ENCODE assay signal across 9 mouse cellular contexts in the genomic region with DNA sequence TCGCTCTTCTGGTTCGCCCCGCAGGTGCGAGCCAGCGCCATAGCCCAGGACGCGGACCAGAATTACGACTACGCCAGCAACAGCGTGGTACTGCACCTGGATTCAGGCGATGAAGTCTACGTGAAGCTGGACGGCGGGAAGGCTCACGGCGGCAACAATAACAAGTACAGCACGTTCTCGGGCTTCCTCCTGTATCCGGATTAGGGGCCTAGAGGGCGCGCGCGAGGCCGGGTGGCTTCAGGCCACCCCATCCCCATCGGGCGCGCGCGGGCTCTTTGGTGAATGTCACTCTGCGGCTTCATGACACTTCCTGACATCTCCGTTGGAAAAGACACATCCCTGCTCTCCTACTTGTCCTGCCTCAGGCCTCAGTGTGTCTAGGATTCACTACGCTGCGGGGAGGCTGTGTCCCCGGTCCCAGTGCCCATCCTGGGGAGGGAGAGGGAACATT. TPM values are rescaled to one million over a fixed set of nuclear protein-coding genes. Genes with fewer than 3 reads are reported as not detected.
DNase-seq lines count a peak whose midpoint lies in the region; ATAC-seq and TF ChIP-seq lines count a peak whose summit lies in the region.
"Had no signal": no experiment of that assay in that cellular context is flagged by ENCODE, and none has a peak within 500 bp of the region (broad histone marks: within the 10 kb centered on the region; RNA-seq: fewer than 3 reads in every experiment).

No protein-coding gene starts in this region.

- WGBS in forebrain, embryonic 13.5 days: 0% methylated on average over 33 of the region's 34 CpGs
- WGBS in hindbrain, postnatal 0 days: under 1% methylated on average over 34 of the region's 34 CpGs
- under 1% methylated on average over 34 of the region's 34 CpGs for WGBS in lung, embryonic 16.5 days

- peak; percentile 52 for TF ChIP-seq CTCF in hindbrain, postnatal 0 days (IDR thresholded peaks at IDR 0.05; ENCODE audit: low read depth)

- peak; percentile 22; the same call in 1 of the 2 replicates for ATAC-seq in forebrain, embryonic 13.5 days
- ATAC-seq in hindbrain, postnatal 0 days: peak; percentile 49
- no peak; the same call in none of the 2 replicates for ATAC-seq in lung, embryonic 16.5 days (ENCODE audit: low read depth)
- no peak for ATAC-seq in monocyte, adult 5-6 weeks (replicated peaks; ENCODE audit: insufficient number of reproducible peaks, low FRiP score, low TSS enrichment, poor library complexity, severe bottlenecking)

- peak overlapping the region; percentile 72 for H3K4me2 ChIP-seq in forebrain, embryonic 13.5 days
- peak overlapping the region; percentile 59 for H3K4me2 ChIP-seq in hindbrain, postnatal 0 days (ENCODE audit: low read depth, low read length)
- H3K4me2 ChIP-seq in lung, embryonic 16.5 days (ENCODE audit: low read depth, low read length): peak overlapping the region; percentile 51

- peak overlapping the region; percentile 42 for H3K4me3 ChIP-seq in forebrain, embryonic 13.5 days
- H3K4me3 ChIP-seq in hindbrain, postnatal 0 days (ENCODE audit: low read length): peak overlapping the region; percentile 37
- peak overlapping the region; percentile 29 for H3K4me3 ChIP-seq in lung, embryonic 16.5 days (ENCODE audit: low read length)

- no peaks in the 10 kb centered on the region for H3K36me3 ChIP-seq in forebrain, embryonic 13.5 days (ENCODE audit: poor library complexity, severe bottlenecking)
- H3K36me3 ChIP-seq in hindbrain, postnatal 0 days (ENCODE audit: insufficient read depth, low read length): no peaks in the 10 kb centered on the region
- no peaks in the 10 kb centered on the region for H3K36me3 ChIP-seq in lung, embryonic 16.5 days (ENCODE audit: control insufficient read depth, insufficient read depth, low read length)
- no peaks in the 10 kb centered on the region for H3K36me3 ChIP-seq in splenic B cell, adult 2 months (ENCODE audit: control insufficient read depth, insufficient read depth, low read length, poor library complexity, severe bottlenecking)

- DNase-seq in heart, adult 18-20 months: peak; percentile 24 to 59
- no peak for DNase-seq in heart, adult 9 months (ENCODE audit: low spot score in 2 of 2)
- peak; percentile 58 for DNase-seq in adrenal gland, adult 2 months
- DNase-seq in hindbrain, postnatal 0 days (ENCODE audit: low spot score): peak; percentile 49
- DNase-seq in splenic B cell, adult 2 months (ENCODE audit: low read depth, low spot score): peak; percentile 6

- peak overlapping the region; percentile 41 for H3K9ac ChIP-seq in forebrain, embryonic 13.5 days
- no peak overlapping the region for H3K9ac ChIP-seq in hindbrain, postnatal 0 days (replicated peaks; ENCODE audit: low read length)
- no peak overlapping the region for H3K9ac ChIP-seq in lung, embryonic 16.5 days (ENCODE audit: low read length)

- no peaks in the 10 kb centered on the region for H3K9me3 ChIP-seq in forebrain, embryonic 13.5 days (replicated peaks)
- no peaks in the 10 kb centered on the region for H3K9me3 ChIP-seq in hindbrain, postnatal 0 days (ENCODE audit: low read length)
- H3K9me3 ChIP-seq in lung, embryonic 16.5 days (ENCODE audit: control insufficient read depth, low read length): no peaks in the 10 kb centered on the region

- H3K4me1 ChIP-seq in forebrain, embryonic 13.5 days: peaks cover 33% of the 10 kb centered on the region
- H3K4me1 ChIP-seq in hindbrain, postnatal 0 days (ENCODE audit: insufficient read depth, low read length): peaks cover 14% of the 10 kb centered on the region; the same call in 1 of the 2 replicates
- H3K4me1 ChIP-seq in lung, embryonic 16.5 days (replicated peaks; ENCODE audit: control insufficient read depth, insufficient read depth, low read length): peaks cover 7% of the 10 kb centered on the region

- peaks cover 84% of the 10 kb centered on the region for H3K27me3 ChIP-seq in forebrain, embryonic 13.5 days
- H3K27me3 ChIP-seq in hindbrain, postnatal 0 days (ENCODE audit: insufficient read depth, low read length): peaks cover 51% of the 10 kb centered on the region
- peaks cover 64% of the 10 kb centered on the region for H3K27me3 ChIP-seq in lung, embryonic 16.5 days (ENCODE audit: control insufficient read depth, insufficient read depth, low read depth, low read length)
- no peaks in the 10 kb centered on the region; the same call in 1 of the 2 replicates for H3K27me3 ChIP-seq in splenic B cell, adult 2 months (ENCODE audit: control insufficient read depth, insufficient read depth, low read length, poor library complexity, severe bottlenecking)

- H3K27ac ChIP-seq in forebrain, embryonic 13.5 days: no peak overlapping the region
- no peak overlapping the region for H3K27ac ChIP-seq in hindbrain, postnatal 0 days
- no peak overlapping the region for H3K27ac ChIP-seq in lung, embryonic 16.5 days (ENCODE audit: low read length)

RNA-seq across cellular contexts. Expression of a gene that starts 2.0 kb away (rescaled TPM):
- not detected for total RNA-seq in heart, adult 18-20 months (2021)
- not detected for total RNA-seq in adrenal gland, adult 2 months (2021)
- 0.04 and 0.13 TPM in 2 replicates for polyA plus RNA-seq in adrenal gland, adult 2 months (2012; rRNA removed)
- polyA plus RNA-seq in forebrain, embryonic 13.5 days (2015; fragmentation: Nextera tagmentation; extraction: Ambion mirVana): 0.18 and 0.25 TPM in 2 replicates
- total RNA-seq in hindbrain, postnatal 0 days (2014; rRNA removed): 10.6 and 13.5 TPM in 2 replicates
- polyA plus RNA-seq in hindbrain, postnatal 0 days (2015; fragmentation: Nextera tagmentation; extraction: Ambion mirVana): 7.0 and 7.9 TPM in 2 replicates
- polyA plus RNA-seq in lung, embryonic 16.5 days (2015; fragmentation: Nextera tagmentation; extraction: Ambion mirVana): 0.08 and 0.20 TPM in 2 replicates
- total RNA-seq in monocyte, adult 5-6 weeks (2017): not detected in 3 replicates
- total RNA-seq: MEL had no signal

Comparison
In these comparisons a context has a peak if more than half of its experiments do, and no peak if none do; other contexts are left out.
1. DNase-seq: peak in heart, adult 18-20 months (2 of 2), adrenal gland, adult 2 months (single experiment), hindbrain, postnatal 0 days (single experiment) and splenic B cell, adult 2 months (single experiment); none in heart, adult 9 months (0 of 2).
2. ATAC-seq: peak in forebrain, embryonic 13.5 days (single experiment) and hindbrain, postnatal 0 days (single experiment); none in lung, embryonic 16.5 days (single experiment) and monocyte, adult 5-6 weeks (single experiment).
3. RNA of a gene that starts 2.0 kb away (total RNA-seq): 10.6 to 13.5 TPM in hindbrain, postnatal 0 days; not detected in heart, adult 18-20 months, not detected in adrenal gland, adult 2 months and not detected in monocyte, adult 5-6 weeks; every median in the first group is over 10 times any median in the second.
4. Peak in every context shown above with its lines, with median percentiles within 50 percentile points of each other: H3K4me2 ChIP-seq and H3K4me3 ChIP-seq.